ENCODE assay signal across 8 mouse cellular contexts in the genomic region with DNA sequence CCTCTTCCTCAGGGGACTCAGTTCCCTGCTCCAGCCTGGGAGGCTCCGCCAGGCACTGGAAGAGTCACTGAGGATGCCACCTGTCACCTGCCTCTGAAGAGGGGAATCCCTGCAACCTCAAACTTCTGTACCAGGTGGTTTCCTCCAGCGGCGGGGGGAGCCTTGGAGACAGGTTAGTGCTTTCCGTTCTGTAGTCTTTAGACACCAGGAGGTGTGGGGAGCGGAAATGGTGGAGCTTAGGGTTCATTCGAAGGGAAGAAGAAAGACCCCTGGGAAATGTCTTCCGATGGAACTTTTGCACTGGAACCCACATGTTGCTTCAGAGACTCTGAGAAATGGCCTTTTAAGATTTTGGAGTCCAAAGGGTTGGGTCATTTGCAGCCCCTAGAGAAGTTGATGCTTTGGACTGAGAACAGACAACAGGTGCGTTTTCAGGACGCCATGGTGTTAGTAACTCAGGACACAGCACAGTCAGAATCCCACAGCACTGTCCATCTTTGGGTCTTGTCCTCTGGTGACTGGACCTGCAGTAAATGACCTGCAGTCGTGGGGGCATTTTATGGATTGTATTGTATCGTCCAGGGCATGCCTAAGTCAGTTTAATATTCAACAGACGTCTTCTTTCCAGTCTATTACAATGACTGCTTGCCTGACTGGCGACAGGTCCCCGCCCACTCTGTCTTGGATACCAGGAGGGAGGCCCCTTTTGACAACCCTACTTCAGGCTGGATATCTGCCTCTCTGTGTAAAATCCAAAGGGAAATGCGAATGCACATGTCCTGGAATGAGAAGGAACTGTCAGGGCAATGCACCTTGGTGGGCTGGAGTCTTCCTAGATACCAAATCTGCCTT. TPM values are rescaled to one million over a fixed set of nuclear protein-coding genes. Genes with fewer than 3 reads are reported as not detected.
A peak's percentile ranks its signal among the peaks of the same experiment; 100 is the strongest.
DNase-seq lines count a peak whose midpoint lies in the region; ATAC-seq and TF ChIP-seq lines count a peak whose summit lies in the region.

No protein-coding gene starts in this region.

- WGBS in lung, adult 2 months, result 31% methylated on average over 15 of the region's 15 CpGs
- WGBS in heart, embryonic 14.5 days, result 20% methylated on average over 15 of the region's 15 CpGs
- 17% methylated on average over 15 of the region's 15 CpGs for WGBS in midbrain, embryonic 16.5 days

- H3K4me3 ChIP-seq in lung, adult 2 months (replicated peaks; ENCODE audit: extremely low read depth, low read depth, low read length), result peak overlapping the region; percentile 72
- H3K4me3 ChIP-seq in heart, embryonic 14.5 days (ENCODE audit: control insufficient read depth in 1 of 2, insufficient read depth in 1 of 2, low read depth in 1 of 2, low read length in 2 of 2), result peak overlapping the region; percentile 77 to 96
- peak overlapping the region; percentile 95 for H3K4me3 ChIP-seq in midbrain, embryonic 16.5 days (ENCODE audit: low read depth, low read length)

- no peaks in the 10 kb centered on the region for H3K27me3 ChIP-seq in heart, embryonic 14.5 days (ENCODE audit: control insufficient read depth, insufficient read depth, low read length)
- H3K27me3 ChIP-seq in midbrain, embryonic 16.5 days (ENCODE audit: control insufficient read depth, insufficient read depth, low read depth, low read length), result no peaks in the 10 kb centered on the region; the same call in 1 of the 2 replicates

- no peak for TF ChIP-seq CTCF in lung, adult 2 months (IDR thresholded peaks at IDR 0.05; ENCODE audit: insufficient read depth, low read length)

- no peaks in the 10 kb centered on the region for H3K36me3 ChIP-seq in heart, embryonic 14.5 days (ENCODE audit: control insufficient read depth, insufficient read depth, low read length)
- H3K36me3 ChIP-seq in midbrain, embryonic 16.5 days (ENCODE audit: control insufficient read depth, insufficient read depth, low read length), result no peaks in the 10 kb centered on the region

- peak overlapping the region in 1 of 2 experiments; percentile 76; a peak in 1 of 4 replicates for H3K27ac ChIP-seq in heart, embryonic 14.5 days (replicated peaks in 1 of 2; ENCODE audit: control insufficient read depth in 1 of 2, insufficient read depth in 1 of 2, low read depth in 2 of 2, low read length in 2 of 2)
- no peak overlapping the region for H3K27ac ChIP-seq in midbrain, embryonic 16.5 days (ENCODE audit: low read length)

- no peaks in the 10 kb centered on the region for H3K9me3 ChIP-seq in heart, embryonic 14.5 days (ENCODE audit: control insufficient read depth, low read length)
- no peaks in the 10 kb centered on the region for H3K9me3 ChIP-seq in midbrain, embryonic 16.5 days (replicated peaks; ENCODE audit: control insufficient read depth, low read length, poor library complexity, severe bottlenecking)

- H3K4me2 ChIP-seq in heart, embryonic 14.5 days (ENCODE audit: low read length), result peak overlapping the region; percentile 96
- peak overlapping the region; percentile 93 for H3K4me2 ChIP-seq in midbrain, embryonic 16.5 days (ENCODE audit: low read length)

- peak overlapping the region; percentile 97 for H3K9ac ChIP-seq in heart, embryonic 14.5 days (ENCODE audit: low read length)
- peak overlapping the region; percentile 95 for H3K9ac ChIP-seq in midbrain, embryonic 16.5 days (ENCODE audit: low read depth, low read length)

- no peak for TF ChIP-seq POLR2A in lung, adult 2 months (IDR thresholded peaks at IDR 0.05; ENCODE audit: borderline replicate concordance, extremely low read depth, low read depth, low read length)

- H3K4me1 ChIP-seq in lung, adult 2 months (ENCODE audit: control insufficient read depth, insufficient read depth, low read length), result peaks cover 25% of the 10 kb centered on the region
- peaks cover 37 to 49% of the 10 kb centered on the region in 2 experiments for H3K4me1 ChIP-seq in heart, embryonic 14.5 days (ENCODE audit: control insufficient read depth in 2 of 2, insufficient read depth in 2 of 2, low read length in 2 of 2)
- peaks cover 33% of the 10 kb centered on the region for H3K4me1 ChIP-seq in midbrain, embryonic 16.5 days (ENCODE audit: control insufficient read depth, insufficient read depth, low read length)

- ATAC-seq in heart, embryonic 14.5 days (ENCODE audit: insufficient number of reproducible peaks, insufficient read depth, low FRiP score, low read depth), result no peak
- no peak; the same call in 1 of the 2 replicates for ATAC-seq in midbrain, embryonic 16.5 days

- DNase-seq in lung, adult 2 months, result peak; percentile 15
- DNase-seq in lung, postnatal 25 days (ENCODE audit: low spot score), result no peak
- peak; percentile 49 to 59 for DNase-seq in kidney, postnatal 25 days
- DNase-seq in adrenal gland, adult 2 months, result no peak
- DNase-seq in cerebellum, postnatal 4 days (ENCODE audit: low spot score in 2 of 2), result no peak
- DNase-seq in yolk sac, embryonic 10.5 days (ENCODE audit: low spot score), result no peak

RNA-seq across cellular contexts. Expression of a gene that starts 1.3 kb away (rescaled TPM):
- polyA plus RNA-seq in lung, adult 2 months (2012; rRNA removed), result 16.5 and 19.9 TPM in 2 replicates
- 7.8 and 7.9 TPM in 2 replicates for polyA plus RNA-seq in heart, embryonic 14.5 days (2014; fragmentation: Nextera tagmentation; extraction: Ambion mirVana)
- polyA plus RNA-seq in midbrain, embryonic 16.5 days (2015; fragmentation: Nextera tagmentation; extraction: Ambion mirVana), result 8.4 and 9.4 TPM in 2 replicates
- 10 to 100 TPM; 20.0 to 24.4 TPM for total RNA-seq in adrenal gland, adult 2 months (2021)
- polyA plus RNA-seq in adrenal gland, adult 2 months (2012; rRNA removed), result 12.4 and 14.8 TPM in 2 replicates

RNA-seq across cellular contexts. Expression of a gene that starts 19.6 kb away (rescaled TPM):
- 2.6 and 7.4 TPM in 2 replicates for polyA plus RNA-seq in lung, adult 2 months (2012; rRNA removed)
- polyA plus RNA-seq in heart, embryonic 14.5 days (2014; fragmentation: Nextera tagmentation; extraction: Ambion mirVana), result 10.3 and 10.7 TPM in 2 replicates
- polyA plus RNA-seq in midbrain, embryonic 16.5 days (2015; fragmentation: Nextera tagmentation; extraction: Ambion mirVana), result 44.3 and 52.5 TPM in 2 replicates
- 10 to 100 TPM in 1 of 2 experiments, 1 to 10 TPM in 1; 5.2 to 10.5 TPM for total RNA-seq in adrenal gland, adult 2 months (2021)
- polyA plus RNA-seq in adrenal gland, adult 2 months (2012; rRNA removed), result 2.1 and 2.2 TPM in 2 replicates

RNA-seq across cellular contexts. Expression of a gene that starts 34.9 kb away (rescaled TPM):
- polyA plus RNA-seq in lung, adult 2 months (2012; rRNA removed), result 1.9 and 3.7 TPM in 2 replicates
- polyA plus RNA-seq in heart, embryonic 14.5 days (2014; fragmentation: Nextera tagmentation; extraction: Ambion mirVana), result 3.1 and 4.2 TPM in 2 replicates
- 1.1 and 1.4 TPM in 2 replicates for polyA plus RNA-seq in midbrain, embryonic 16.5 days (2015; fragmentation: Nextera tagmentation; extraction: Ambion mirVana)
- 1 to 10 TPM; 2.6 to 6.7 TPM for total RNA-seq in adrenal gland, adult 2 months (2021)
- 2.7 and 3.0 TPM in 2 replicates for polyA plus RNA-seq in adrenal gland, adult 2 months (2012; rRNA removed)

RNA-seq across cellular contexts. Expression of a gene that starts 53.2 kb away (rescaled TPM):
- polyA plus RNA-seq in lung, adult 2 months (2012; rRNA removed), result 11.5 and 16.7 TPM in 2 replicates
- 54.8 and 55.0 TPM in 2 replicates for polyA plus RNA-seq in heart, embryonic 14.5 days (2014; fragmentation: Nextera tagmentation; extraction: Ambion mirVana)
- polyA plus RNA-seq in midbrain, embryonic 16.5 days (2015; fragmentation: Nextera tagmentation; extraction: Ambion mirVana), result 162 and 177 TPM in 2 replicates
- total RNA-seq in adrenal gland, adult 2 months (2021), result 10 to 100 TPM; 51.3 to 55.3 TPM
- 10.7 and 12.4 TPM in 2 replicates for polyA plus RNA-seq in adrenal gland, adult 2 months (2012; rRNA removed)

Comparison
In these comparisons a context has a peak if more than half of its experiments do, and no peak if none do; other contexts are left out.
1. DNase-seq: peak in lung, adult 2 months (single experiment) and kidney, postnatal 25 days (2 of 2); none in lung, postnatal 25 days (single experiment), adrenal gland, adult 2 months (single experiment), cerebellum, postnatal 4 days (0 of 2) and yolk sac, embryonic 10.5 days (single experiment).
2. Peak in every context shown above with its lines, with median percentiles within 50 percentile points of each other: H3K4me3 ChIP-seq.